Mouse (Mus musculus): Measurements from ENCODE around the gene Zmpste24. TPM values are rescaled to one million over a fixed set of nuclear protein-coding genes. Genes with fewer than 3 reads are reported as not detected.

The Zmpste24 gene
- polyA plus RNA-seq, 1 experiment from 2014 or later, result 26.8 TPM

- DNase-seq (ENCODE audit: low spot score), result peak; percentile 38
- Histone ChIP-seq H3K27me3 (replicated peaks; ENCODE audit: low read depth, poor library complexity, severe bottlenecking) (peaks cover 37% of the 10 kb centered on the region), H3K4me1 (peaks cover 20% of the 10 kb centered on the region), H3K9me3 (no peaks in the 10 kb centered on the region), H3K27ac (replicated peaks) (no peak overlapping the region), H3K4me3 (peak overlapping the region; percentile 44), H3K36me3 (replicated peaks) (0 out of 2 replicates have a peak, but pooled peaks cover 16% of the 10 kb centered on the region)
- 8% methylated on average over 35 of the region's 35 CpGs for WGBS
Measured at GRCm38 (mm10) chr4:121052454-121053323, 45.4 kb downstream of the Zmpste24 start.

- peak; percentile 24 for DNase-seq (ENCODE audit: low spot score)
- H3K4me1 ChIP-seq, result peaks cover 20% of the 10 kb centered on the region
- no peak overlapping the region for H3K27ac ChIP-seq (replicated peaks)
- H3K9me3 ChIP-seq, result no peaks in the 10 kb centered on the region
- 0 out of 2 replicates have a peak, but pooled peaks cover 13% of the 10 kb centered on the region for H3K36me3 ChIP-seq (replicated peaks)
- peaks cover 37% of the 10 kb centered on the region for H3K27me3 ChIP-seq (replicated peaks; ENCODE audit: low read depth, poor library complexity, severe bottlenecking)
- H3K4me3 ChIP-seq, result no peak overlapping the region
- 28% methylated on average over 4 of the region's 4 CpGs for WGBS
Measured at GRCm38 (mm10) chr4:121051863-121052262, 46.2 kb downstream of the Zmpste24 start.

- Histone ChIP-seq H3K9me3 (no peaks in the 10 kb centered on the region), H3K27ac (replicated peaks) (no peak overlapping the region), H3K4me1 (peaks cover 40% of the 10 kb centered on the region), H3K36me3 (replicated peaks) (0 out of 2 replicates have a peak, but pooled peaks cover 4% of the 10 kb centered on the region), H3K4me3 (no peak overlapping the region), H3K27me3 (replicated peaks; ENCODE audit: low read depth, poor library complexity, severe bottlenecking) (peaks cover 28% of the 10 kb centered on the region)
- DNase-seq (ENCODE audit: low spot score), result no peak
- WGBS, result 78% methylated on average over 3 of the region's 3 CpGs
Measured at GRCm38 (mm10) chr4:121042946-121043345, 55.1 kb downstream of the Zmpste24 start.

GRCm38 (mm10) chr4:121042472-121042871 is 55.6 kb downstream of the Zmpste24 start:
- DNase-seq (ENCODE audit: low spot score), result no peak
- peaks cover 33% of the 10 kb centered on the region for H3K27me3 ChIP-seq (replicated peaks; ENCODE audit: low read depth, poor library complexity, severe bottlenecking)
- 0 out of 2 replicates have a peak, but pooled peaks cover 4% of the 10 kb centered on the region for H3K36me3 ChIP-seq (replicated peaks)
- WGBS, result 56% methylated on average over 5 of the region's 5 CpGs
- H3K4me1 ChIP-seq, result peaks cover 40% of the 10 kb centered on the region
- H3K9me3 ChIP-seq, result no peaks in the 10 kb centered on the region
- H3K4me3 ChIP-seq, result no peak overlapping the region
- H3K27ac ChIP-seq (replicated peaks), result peak overlapping the region; percentile 51; the same call in 1 of the 2 replicates

GRCm38 (mm10) chr4:121040897-121041671 is 57.0 kb downstream of the Zmpste24 start:
- Histone ChIP-seq H3K27me3 (replicated peaks; ENCODE audit: low read depth, poor library complexity, severe bottlenecking) (peaks cover 33% of the 10 kb centered on the region), H3K36me3 (replicated peaks) (0 out of 2 replicates have a peak, but pooled peaks cover 4% of the 10 kb centered on the region), H3K4me1 (peaks cover 40% of the 10 kb centered on the region), H3K4me3 (peak overlapping the region; percentile 62), H3K9me3 (no peaks in the 10 kb centered on the region), H3K27ac (replicated peaks) (peak overlapping the region; percentile 81)
- 6% methylated on average over 18 of the region's 18 CpGs for WGBS
- DNase-seq (ENCODE audit: low spot score), result peak; percentile 82

GRCm38 (mm10) chr4:121040323-121040722 is 57.7 kb downstream of the Zmpste24 start:
- no peaks in the 10 kb centered on the region for H3K9me3 ChIP-seq
- 0 out of 2 replicates have a peak, but pooled peaks cover 4% of the 10 kb centered on the region for H3K36me3 ChIP-seq (replicated peaks)
- H3K4me1 ChIP-seq, result peaks cover 40% of the 10 kb centered on the region
- H3K27me3 ChIP-seq (replicated peaks; ENCODE audit: low read depth, poor library complexity, severe bottlenecking), result peaks cover 33% of the 10 kb centered on the region
- WGBS, result 62% methylated on average over 14 of the region's 14 CpGs
- H3K27ac ChIP-seq (replicated peaks), result peak overlapping the region; percentile 58
- H3K4me3 ChIP-seq, result peak overlapping the region; percentile 62
- DNase-seq (ENCODE audit: low spot score), result no peak

GRCm38 (mm10) chr4:121039331-121040115 is 58.5 kb downstream of the Zmpste24 start, which contains the start of gene Col9a2:
TSS of gene Col9a2 (plus strand) at chr4:121039385.
- H3K27ac ChIP-seq (replicated peaks), result peak within 1 kb of the TSS; percentile 58
- H3K36me3 ChIP-seq (replicated peaks), result 0 out of 2 replicates have a peak, but pooled peaks cover 4% of the 10 kb centered on the region
- WGBS, result 3% methylated on average over 46 of the region's 46 CpGs
- DNase-seq (ENCODE audit: low spot score), result peak; percentile 66
- H3K4me1 ChIP-seq, result peaks cover 40% of the 10 kb centered on the region
- no peaks in the 10 kb centered on the region for H3K9me3 ChIP-seq
- peak within 1 kb of the TSS; percentile 62 for H3K4me3 ChIP-seq
- peaks cover 33% of the 10 kb centered on the region for H3K27me3 ChIP-seq (replicated peaks; ENCODE audit: low read depth, poor library complexity, severe bottlenecking)

GRCm38 (mm10) chr4:121033006-121033405 is 65.0 kb downstream of the Zmpste24 start:
- DNase-seq (ENCODE audit: low spot score), result no peak
- Histone ChIP-seq H3K4me3 (no peak overlapping the region), H3K27me3 (replicated peaks; ENCODE audit: low read depth, poor library complexity, severe bottlenecking) (peaks cover 5% of the 10 kb centered on the region), H3K36me3 (replicated peaks) (no peaks in the 10 kb centered on the region), H3K9me3 (no peaks in the 10 kb centered on the region), H3K27ac (replicated peaks) (no peak overlapping the region), H3K4me1 (no peaks in the 10 kb centered on the region)
- 76% methylated on average over 2 of the region's 2 CpGs for WGBS

GRCm38 (mm10) chr4:121031440-121031839 is 66.6 kb downstream of the Zmpste24 start:
- Histone ChIP-seq H3K36me3 (replicated peaks) (no peaks in the 10 kb centered on the region), H3K9me3 (no peaks in the 10 kb centered on the region), H3K27me3 (replicated peaks; ENCODE audit: low read depth, poor library complexity, severe bottlenecking) (no peaks in the 10 kb centered on the region), H3K4me3 (no peak overlapping the region), H3K27ac (replicated peaks) (no peak overlapping the region), H3K4me1 (no peaks in the 10 kb centered on the region)
- no peak for DNase-seq (ENCODE audit: low spot score)
- 61% methylated on average over 4 of the region's 4 CpGs for WGBS

GRCm38 (mm10) chr4:121029632-121030031 is 68.4 kb downstream of the Zmpste24 start:
- no peaks in the 10 kb centered on the region for H3K27me3 ChIP-seq (replicated peaks; ENCODE audit: low read depth, poor library complexity, severe bottlenecking)

GRCm38 (mm10) chr4:121028659-121029392 is 69.2 kb downstream of the Zmpste24 start:
- H3K9me3 ChIP-seq, result no peaks in the 10 kb centered on the region
- H3K4me3 ChIP-seq, result no peak overlapping the region
- DNase-seq (ENCODE audit: low spot score), result peak; percentile 79
- H3K4me1 ChIP-seq, result no peaks in the 10 kb centered on the region
- H3K27me3 ChIP-seq (replicated peaks; ENCODE audit: low read depth, poor library complexity, severe bottlenecking), result no peaks in the 10 kb centered on the region
- 25% methylated on average over 14 of the region's 14 CpGs for WGBS
- H3K36me3 ChIP-seq (replicated peaks), result no peaks in the 10 kb centered on the region
- H3K27ac ChIP-seq (replicated peaks), result no peak overlapping the region

More at GRCm38 (mm10) chr4:121029632-121030031, 68.4 kb downstream of the Zmpste24 start:
- DNase-seq (ENCODE audit: low spot score), result no peak
- Histone ChIP-seq H3K27ac (replicated peaks) (no peak overlapping the region), H3K9me3 (no peaks in the 10 kb centered on the region), H3K4me1 (no peaks in the 10 kb centered on the region), H3K4me3 (no peak overlapping the region), H3K36me3 (replicated peaks) (no peaks in the 10 kb centered on the region)
- WGBS, result 78% methylated on average over 3 of the region's 3 CpGs

Measured in embryonic facial prominence, embryonic 10.5 days (tissue).